Mouse (Mus musculus): Measurements from ENCODE around the gene Pla2g2d. TPM values are rescaled to one million over a fixed set of nuclear protein-coding genes. Genes with fewer than 3 reads are reported as not detected.
"Not testable (repeated sequence)": the region's sequence is repeated elsewhere in the genome, so short reads cannot be mapped to it uniquely, and the experiment has no call there.

The Pla2g2d gene
- polyA plus RNA-seq, 1 experiment from 2014 or later = 1.5 TPM

GRCm38 (mm10) chr4:138806920-138807541 lies 31.5 kb downstream of the Pla2g2d start:
- Histone ChIP-seq H3K4me3 (no peak overlapping the region), H3K4me1 (no peaks in the 10 kb centered on the region), H3K36me3 (no peaks in the 10 kb centered on the region), H3K27ac (no peak overlapping the region), H3K9me3 (no peaks in the 10 kb centered on the region), H3K9ac (no peak overlapping the region), H3K27me3 (replicated peaks) (no peaks in the 10 kb centered on the region), H3K4me2 (replicated peaks) (no peak overlapping the region)
- WGBS = 70% methylated on average over 7 of the region's 7 CpGs
- ATAC-seq (ENCODE audit: low FRiP score, low read depth) = no peak

DNA sequence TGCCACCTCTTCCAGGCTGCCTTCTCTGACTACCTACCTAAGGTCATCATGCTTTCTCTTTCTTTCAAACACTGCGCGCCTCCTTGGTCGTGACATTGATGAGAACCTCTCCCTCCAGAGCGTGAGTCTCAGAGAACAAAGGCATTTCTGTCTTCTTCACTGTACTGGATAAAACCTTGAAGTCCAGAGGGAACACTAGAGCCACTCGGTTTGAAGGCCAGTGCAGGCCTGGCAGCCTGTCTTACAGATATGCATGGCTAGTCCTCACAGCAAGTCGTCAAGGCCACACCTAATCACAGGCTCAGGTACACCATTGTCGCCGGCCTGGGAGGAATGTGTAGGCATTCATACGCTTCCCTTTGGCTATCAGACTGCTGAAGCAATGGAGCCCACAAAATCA lies 40.6 kb downstream of the Pla2g2d start:
- ATAC-seq (ENCODE audit: low FRiP score, low read depth) = no peak
- WGBS = 86% methylated on average over 9 of the region's 9 CpGs

GRCm38 (mm10) chr4:138817736-138818135 lies 42.2 kb downstream of the Pla2g2d start:
- WGBS = 85% methylated on average over 6 of the region's 6 CpGs
- Histone ChIP-seq H3K4me2 (replicated peaks) (no peak overlapping the region), H3K27ac (no peak overlapping the region), H3K27me3 (replicated peaks) (no peaks in the 10 kb centered on the region; the same call in 1 of the 2 replicates), H3K36me3 (no peaks in the 10 kb centered on the region), H3K9ac (no peak overlapping the region), H3K4me3 (no peak overlapping the region), H3K4me1 (no peaks in the 10 kb centered on the region), H3K9me3 (0 out of 2 replicates have a peak, but pooled peaks cover 6% of the 10 kb centered on the region)
- no peak for ATAC-seq (ENCODE audit: low FRiP score, low read depth)

More for the DNA sequence above, 40.6 kb downstream of the Pla2g2d start:
- no peak overlapping the region for H3K9ac ChIP-seq
- H3K36me3 ChIP-seq = no peaks in the 10 kb centered on the region
- H3K27me3 ChIP-seq (replicated peaks) = no peaks in the 10 kb centered on the region; the same call in 1 of the 2 replicates
- no peak overlapping the region for H3K4me2 ChIP-seq (replicated peaks)
- H3K9me3 ChIP-seq = no peaks in the 10 kb centered on the region
- H3K27ac ChIP-seq = no peak overlapping the region
- no peak overlapping the region for H3K4me3 ChIP-seq
- no peaks in the 10 kb centered on the region for H3K4me1 ChIP-seq

GRCm38 (mm10) chr4:138819101-138819500 lies 43.6 kb downstream of the Pla2g2d start:
- H3K4me2 ChIP-seq (replicated peaks) = no peak overlapping the region
- no peak overlapping the region for H3K4me3 ChIP-seq
- no peaks in the 10 kb centered on the region; the same call in 1 of the 2 replicates for H3K27me3 ChIP-seq (replicated peaks)
- no peak for ATAC-seq (ENCODE audit: low FRiP score, low read depth)
- H3K27ac ChIP-seq = no peak overlapping the region
- no peak overlapping the region for H3K9ac ChIP-seq
- 0 out of 2 replicates have a peak, but pooled peaks cover 6% of the 10 kb centered on the region for H3K9me3 ChIP-seq
- no peaks in the 10 kb centered on the region for H3K36me3 ChIP-seq
- H3K4me1 ChIP-seq = no peaks in the 10 kb centered on the region
- WGBS = 61% methylated on average over 8 of the region's 8 CpGs

DNA sequence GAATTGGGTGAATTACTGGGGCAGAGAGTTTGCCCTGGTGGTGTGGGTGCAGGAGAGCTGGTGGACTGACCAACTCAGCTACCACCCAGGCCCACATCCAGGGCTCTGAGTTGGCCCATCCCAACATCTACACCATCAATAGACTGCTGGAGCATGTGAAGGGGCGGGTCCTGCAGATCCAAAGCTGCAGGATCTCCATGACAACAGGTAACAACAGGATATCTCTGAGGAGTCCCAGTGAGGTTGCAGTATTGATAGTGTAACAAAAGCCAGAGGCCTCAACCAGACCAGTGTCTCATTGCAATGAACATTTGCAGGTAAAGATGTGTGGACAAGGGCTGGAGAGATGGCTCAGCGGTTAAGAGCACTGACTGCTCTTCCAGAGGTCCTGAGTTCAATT lies 45.5 kb downstream of the Pla2g2d start:
- no peak overlapping the region for H3K4me3 ChIP-seq
- H3K4me2 ChIP-seq (replicated peaks) = no peak overlapping the region
- no peaks in the 10 kb centered on the region for H3K4me1 ChIP-seq
- ATAC-seq (ENCODE audit: low FRiP score, low read depth) = no peak
- no peaks in the 10 kb centered on the region; the same call in 1 of the 2 replicates for H3K27me3 ChIP-seq (replicated peaks)
- 0 out of 2 replicates have a peak, but pooled peaks cover 6% of the 10 kb centered on the region for H3K9me3 ChIP-seq
- 89% methylated on average over 2 of the region's 2 CpGs for WGBS
- H3K27ac ChIP-seq = no peak overlapping the region
- H3K36me3 ChIP-seq = no peaks in the 10 kb centered on the region
- H3K9ac ChIP-seq = no peak overlapping the region

DNA sequence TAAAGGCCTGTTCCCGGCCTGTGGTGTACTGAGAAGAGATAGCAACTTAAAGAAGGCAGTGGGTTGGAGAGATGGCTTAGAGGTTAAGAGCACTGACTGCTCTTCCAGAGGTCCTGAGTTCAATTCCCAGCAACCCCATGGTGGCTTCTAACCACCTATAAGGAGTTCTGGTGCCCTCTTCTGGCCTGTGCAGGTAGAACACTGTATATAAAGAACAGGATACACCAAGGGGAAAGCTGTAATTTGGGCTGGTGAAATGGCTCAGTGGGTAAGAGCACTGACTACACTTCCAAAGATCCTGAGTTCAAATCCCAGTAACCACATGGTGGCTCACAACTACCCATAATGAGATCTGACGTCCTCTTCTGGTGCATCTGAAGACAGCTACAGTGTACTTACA lies 48.6 kb downstream of the Pla2g2d start:
- not testable (repeated sequence) for ATAC-seq (ENCODE audit: low FRiP score, low read depth); H3K9ac ChIP-seq; H3K9me3 ChIP-seq; H3K4me3 ChIP-seq; H3K36me3 ChIP-seq; H3K4me1 ChIP-seq; H3K27ac ChIP-seq; H3K27me3 ChIP-seq (replicated peaks); H3K4me2 ChIP-seq (replicated peaks)
- WGBS = 94% methylated on average over 2 of the region's 2 CpGs

- Histone ChIP-seq H3K9ac (no peak overlapping the region), H3K9me3 (0 out of 2 replicates have a peak, but pooled peaks cover 6% of the 10 kb centered on the region), H3K36me3 (no peaks in the 10 kb centered on the region), H3K27ac (no peak overlapping the region), H3K4me2 (replicated peaks) (no peak overlapping the region), H3K4me1 (no peaks in the 10 kb centered on the region), H3K27me3 (replicated peaks) (no peaks in the 10 kb centered on the region), H3K4me3 (no peak overlapping the region)
- no peak for ATAC-seq (ENCODE audit: low FRiP score, low read depth)
- 82% methylated on average over 2 of the region's 2 CpGs for WGBS
These were observed 49.1 kb downstream of the Pla2g2d start for GRCm38 (mm10) chr4:138824660-138825059.

DNA sequence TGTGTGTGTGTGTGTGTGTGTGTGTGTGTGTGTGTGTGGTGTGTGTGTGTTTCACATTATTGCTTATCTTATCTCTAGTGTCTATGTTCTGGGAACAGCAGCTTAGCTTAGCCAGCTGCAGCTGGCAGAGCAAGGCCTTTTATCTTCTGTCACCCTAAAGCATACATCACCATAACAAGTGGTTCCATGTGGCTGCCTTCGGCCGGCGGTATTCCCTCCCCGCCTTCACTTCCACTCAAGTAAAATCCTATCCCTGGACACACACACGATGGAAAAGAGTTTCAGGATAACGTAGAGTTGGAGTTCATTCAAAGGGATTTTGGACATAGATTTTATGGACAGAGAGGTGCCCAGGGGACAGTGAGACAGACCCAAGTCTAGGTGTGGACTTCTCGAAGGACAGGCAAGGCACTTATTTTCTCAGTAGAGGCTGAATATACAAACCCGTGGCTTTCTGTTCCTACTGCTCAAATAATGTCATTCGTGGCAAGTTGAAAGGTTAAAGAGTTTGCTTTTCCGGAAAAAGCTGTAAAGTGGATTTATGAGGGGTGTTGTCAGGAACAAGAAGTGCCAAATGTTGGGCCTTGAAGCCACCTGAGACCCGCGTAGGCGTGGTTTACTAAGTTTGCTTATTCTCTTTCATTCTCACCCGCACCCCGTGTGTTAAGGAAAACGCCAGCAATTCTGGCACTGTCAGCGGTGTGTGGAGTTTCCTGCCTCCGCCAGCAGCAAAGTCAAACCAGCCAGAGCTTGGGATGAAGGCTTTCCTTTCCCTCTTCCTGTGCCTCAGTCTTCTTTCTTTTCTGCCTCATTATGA lies 50.4 kb downstream of the Pla2g2d start:
- Histone ChIP-seq H3K36me3 (no peaks in the 10 kb centered on the region), H3K27ac (no peak overlapping the region), H3K9ac (no peak overlapping the region), H3K27me3 (replicated peaks) (no peaks in the 10 kb centered on the region), H3K4me1 (peaks cover 4% of the 10 kb centered on the region; the same call in 1 of the 2 replicates), H3K9me3 (0 out of 2 replicates have a peak, but pooled peaks cover 6% of the 10 kb centered on the region), H3K4me2 (replicated peaks) (no peak overlapping the region), H3K4me3 (no peak overlapping the region)
- 48% methylated on average over 18 of the region's 18 CpGs for WGBS
- no peak for ATAC-seq (ENCODE audit: low FRiP score, low read depth)

DNA sequence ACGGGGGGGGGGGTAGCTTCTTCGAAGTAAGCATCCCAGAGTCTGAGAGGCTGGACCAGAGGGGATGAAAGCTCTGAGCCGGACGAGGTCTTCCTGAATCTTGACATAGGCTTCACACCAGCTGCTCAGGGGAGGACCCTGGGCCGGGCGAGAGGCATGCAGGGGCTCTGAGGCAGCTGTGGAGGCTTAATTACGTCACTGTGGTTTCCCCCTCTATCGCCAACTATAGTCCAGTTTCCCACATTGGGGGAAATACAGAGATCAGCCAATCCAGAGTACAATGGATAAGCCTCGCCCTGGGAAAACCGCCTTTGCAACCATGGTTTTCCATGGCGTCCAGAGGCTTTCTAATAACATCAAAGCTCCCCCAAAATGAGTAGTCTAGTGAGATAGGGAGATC lies 51.6 kb downstream of the Pla2g2d start:
- Histone ChIP-seq H3K27ac (no peak overlapping the region), H3K4me1 (peaks cover 4% of the 10 kb centered on the region; the same call in 1 of the 2 replicates), H3K9me3 (0 out of 2 replicates have a peak, but pooled peaks cover 4% of the 10 kb centered on the region), H3K9ac (no peak overlapping the region), H3K4me3 (no peak overlapping the region), H3K36me3 (no peaks in the 10 kb centered on the region), H3K4me2 (replicated peaks) (no peak overlapping the region), H3K27me3 (replicated peaks) (no peaks in the 10 kb centered on the region)
- 70% methylated on average over 11 of the region's 11 CpGs for WGBS
- no peak for ATAC-seq (ENCODE audit: low FRiP score, low read depth)

Other genes with a start within 250 kb of the Pla2g2d start
- gene Vwa5b1, start 139.9 kb upstream of the Pla2g2d start, polyA plus RNA-seq (2016; fragmentation: Nextera tagmentation; extraction: Ambion mirVana) = 0.29 and 0.68 TPM in 2 replicates
- gene Pla2g2c, start 50.9 kb upstream of the Pla2g2d start, polyA plus RNA-seq (2016; fragmentation: Nextera tagmentation; extraction: Ambion mirVana) = 0.57 and 0.61 TPM in 2 replicates
- gene Ubxn10, start 38.6 kb upstream of the Pla2g2d start, polyA plus RNA-seq (2016; fragmentation: Nextera tagmentation; extraction: Ambion mirVana) = 1.0 and 1.7 TPM in 2 replicates
- gene Pla2g2f, start 18.1 kb upstream of the Pla2g2d start, polyA plus RNA-seq (2016; fragmentation: Nextera tagmentation; extraction: Ambion mirVana) = 0.08 and 0.28 TPM in 2 replicates
- gene Pla2g5, start 87.7 kb downstream of the Pla2g2d start, polyA plus RNA-seq (2016; fragmentation: Nextera tagmentation; extraction: Ambion mirVana) = not detected in 2 replicates
- gene Gm13030, start 98.2 kb downstream of the Pla2g2d start, polyA plus RNA-seq (2016; fragmentation: Nextera tagmentation; extraction: Ambion mirVana) = not detected in 2 replicates
- not detected in 2 replicates for gene Pla2g2e, start 102.2 kb downstream of the Pla2g2d start, polyA plus RNA-seq (2016; fragmentation: Nextera tagmentation; extraction: Ambion mirVana)
- gene Otud3, start 138.2 kb downstream of the Pla2g2d start, polyA plus RNA-seq (2016; fragmentation: Nextera tagmentation; extraction: Ambion mirVana) = 3.7 and 4.2 TPM in 2 replicates
- gene Rnf186, start 191.4 kb downstream of the Pla2g2d start, polyA plus RNA-seq (2016; fragmentation: Nextera tagmentation; extraction: Ambion mirVana) = not detected in 2 replicates
- gene Tmco4, start 197.2 kb downstream of the Pla2g2d start, polyA plus RNA-seq (2016; fragmentation: Nextera tagmentation; extraction: Ambion mirVana) = 0.98 and 1.2 TPM in 2 replicates